Comparison of ENCODE assay signal across 9 mouse cellular contexts in genomic region chr14:121800962-121801361, GRCm38 (mm10). TPM values are rescaled to one million over a fixed set of nuclear protein-coding genes. Genes with fewer than 3 reads are reported as not detected.
DNase-seq lines count a peak whose midpoint lies in the region; ATAC-seq and TF ChIP-seq lines count a peak whose summit lies in the region.
"Had no signal": no experiment of that assay in that cellular context is flagged by ENCODE, and none has a peak within 500 bp of the region (broad histone marks: within the 10 kb centered on the region; RNA-seq: fewer than 3 reads in every experiment).

No protein-coding gene starts in this region.

- H3K9me3 ChIP-seq in embryonic facial prominence, embryonic 11.5 days (replicated peaks; ENCODE audit: control insufficient read depth, low read length) = no peaks in the 10 kb centered on the region
- no peaks in the 10 kb centered on the region for H3K9me3 ChIP-seq in embryonic facial prominence, embryonic 10.5 days
- no peaks in the 10 kb centered on the region for H3K9me3 ChIP-seq in liver, postnatal 0 days (ENCODE audit: low read length)
- H3K9me3 ChIP-seq: liver, embryonic 15.5 days had no signal

- peak; percentile 44 for TF ChIP-seq CTCF in liver, postnatal 0 days (IDR thresholded peaks at IDR 0.05; ENCODE audit: low read depth)

- H3K4me1 ChIP-seq in embryonic facial prominence, embryonic 11.5 days (ENCODE audit: control insufficient read depth, insufficient read depth, low read length) = no peaks in the 10 kb centered on the region
- H3K4me1 ChIP-seq in embryonic facial prominence, embryonic 10.5 days = peaks cover 14% of the 10 kb centered on the region
- H3K4me1 ChIP-seq in liver, postnatal 0 days (ENCODE audit: insufficient read depth) = peaks cover 12% of the 10 kb centered on the region

- H3K4me3 ChIP-seq in embryonic facial prominence, embryonic 11.5 days (ENCODE audit: low read depth, low read length) = no peak overlapping the region
- H3K4me3 ChIP-seq in embryonic facial prominence, embryonic 10.5 days = no peak overlapping the region
- H3K4me3 ChIP-seq in liver, postnatal 0 days (ENCODE audit: low read depth, low read length) = no peak overlapping the region
- H3K4me3 ChIP-seq: liver, embryonic 15.5 days had no signal

- no peak overlapping the region for H3K4me2 ChIP-seq in embryonic facial prominence, embryonic 11.5 days (ENCODE audit: low read depth, low read length)
- no peak overlapping the region for H3K4me2 ChIP-seq in liver, postnatal 0 days (ENCODE audit: low read depth, low read length)
- H3K4me2 ChIP-seq: liver, embryonic 15.5 days had no signal

- no peak overlapping the region for H3K9ac ChIP-seq in embryonic facial prominence, embryonic 11.5 days (replicated peaks; ENCODE audit: low read length)
- H3K9ac ChIP-seq in liver, postnatal 0 days (replicated peaks) = no peak overlapping the region
- H3K9ac ChIP-seq: liver, embryonic 15.5 days had no signal

- H3K27ac ChIP-seq in embryonic facial prominence, embryonic 11.5 days (replicated peaks; ENCODE audit: low read depth, low read length) = no peak overlapping the region
- H3K27ac ChIP-seq in embryonic facial prominence, embryonic 10.5 days (replicated peaks) = no peak overlapping the region
- no peak overlapping the region for H3K27ac ChIP-seq in liver, postnatal 0 days (ENCODE audit: low read depth)
- H3K27ac ChIP-seq: liver, embryonic 15.5 days had no signal

- peak; percentile 34 for DNase-seq in embryonic facial prominence, embryonic 11.5 days (ENCODE audit: low spot score)
- DNase-seq in embryonic facial prominence, embryonic 10.5 days (ENCODE audit: low spot score) = no peak
- DNase-seq in 3T3-L1 (ENCODE audit: low read depth, low spot score) = peak; percentile 62
- DNase-seq in adipocyte (ENCODE audit: low spot score) = peak; percentile 63
- DNase-seq in liver, postnatal 0 days = no peak
- no peak for DNase-seq in frontal cortex, postnatal 36 days (ENCODE audit: low spot score in 2 of 2)
- DNase-seq in retina, embryonic 14.5 days (ENCODE audit: low spot score) = no peak
- no peak for DNase-seq in layer of hippocampus, adult 11-12 months (ENCODE audit: low spot score)

- no peak for ATAC-seq in embryonic facial prominence, embryonic 11.5 days (replicated peaks; ENCODE audit: insufficient number of reproducible peaks, low FRiP score, low TSS enrichment, low read depth)
- ATAC-seq in liver, postnatal 0 days = no peak

- no peaks in the 10 kb centered on the region for H3K36me3 ChIP-seq in embryonic facial prominence, embryonic 11.5 days (replicated peaks; ENCODE audit: control insufficient read depth, insufficient read depth, low read depth, low read length)
- no peaks in the 10 kb centered on the region for H3K36me3 ChIP-seq in embryonic facial prominence, embryonic 10.5 days (replicated peaks)
- H3K36me3 ChIP-seq in liver, postnatal 0 days (replicated peaks; ENCODE audit: insufficient read depth, low read length) = no peaks in the 10 kb centered on the region
- H3K36me3 ChIP-seq: liver, embryonic 15.5 days had no signal

- H3K27me3 ChIP-seq in embryonic facial prominence, embryonic 11.5 days (ENCODE audit: control insufficient read depth, insufficient read depth, low read length) = peaks cover 7% of the 10 kb centered on the region
- peaks cover 17% of the 10 kb centered on the region for H3K27me3 ChIP-seq in embryonic facial prominence, embryonic 10.5 days (replicated peaks; ENCODE audit: low read depth, poor library complexity, severe bottlenecking)
- peaks cover 5% of the 10 kb centered on the region; the same call in 1 of the 2 replicates for H3K27me3 ChIP-seq in liver, postnatal 0 days (ENCODE audit: insufficient read depth, low read length)

- no peak for TF ChIP-seq EP300 in liver, postnatal 0 days (IDR thresholded peaks at IDR 0.05; ENCODE audit: low read depth)

- WGBS in embryonic facial prominence, embryonic 11.5 days = 21% methylated on average over 2 of the region's 2 CpGs
- WGBS in embryonic facial prominence, embryonic 10.5 days = 16% methylated on average over 2 of the region's 2 CpGs
- WGBS in liver, postnatal 0 days (ENCODE audit: insufficient replicate concordance) = 16% methylated on average over 2 of the region's 2 CpGs

RNA-seq across cellular contexts. Expression of gene Dock9, which starts 3.3 kb away (rescaled TPM):
- polyA plus RNA-seq in embryonic facial prominence, embryonic 11.5 days (2014; fragmentation: Nextera tagmentation; extraction: Ambion mirVana) = 4.9 TPM in 2 replicates
- polyA plus RNA-seq in embryonic facial prominence, embryonic 10.5 days (2016; fragmentation: Nextera tagmentation; extraction: Ambion mirVana) = 4.0 and 4.1 TPM in 2 replicates
- 1.4 TPM in 2 replicates for polyA plus RNA-seq in liver, postnatal 0 days (2015; fragmentation: Nextera tagmentation; extraction: Ambion mirVana)

Comparison
In these comparisons a context has a peak if more than half of its experiments do, and no peak if none do; other contexts are left out.
1. DNase-seq: peak in embryonic facial prominence, embryonic 11.5 days (single experiment), 3T3-L1 (single experiment) and adipocyte (single experiment); none in embryonic facial prominence, embryonic 10.5 days (single experiment), liver, postnatal 0 days (single experiment), frontal cortex, postnatal 36 days (0 of 2), retina, embryonic 14.5 days (single experiment) and layer of hippocampus, adult 11-12 months (single experiment).